Mouse (Mus musculus) spleen, postnatal 0 days (tissue): ENCODE measurements around the gene Myo5c. TPM values are rescaled to one million over a fixed set of nuclear protein-coding genes. Genes with fewer than 3 reads are reported as not detected.

Experiments used
- polyA plus RNA-seq: library from polyadenylated mRNA; unstranded; fragments of >200 nt; fragmentation: Nextera tagmentation; extraction: Ambion mirVana; gene quantifications from 2 replicates; pipeline ENCODE4 v1.2.1, GENCODE M21; 2015

Myo5c gene
- 0.02 and 0.08 TPM in 2 replicates for polyA plus RNA-seq

GRCm38 (mm10) chr9:75231841-75232746 lies at the start of gene Myo5c:
Gene Myo5c (plus strand): TSS chr9:75232020.

GRCm38 (mm10) chr9:75306126-75306898 lies 74.5 kb downstream of the Myo5c start, which contains the start of gene Gnb5:
Gene Gnb5 (plus strand): TSS chr9:75306288.

GRCm38 (mm10) chr9:75347458-75347857 lies 115.6 kb downstream of the Myo5c start, which contains the start of gene Bcl2l10:
Gene Bcl2l10 (plus strand): TSS chr9:75347758.

Other genes with a start within 250 kb of the Myo5c start
- gene Arpp19, start 194.4 kb upstream of the Myo5c start, polyA plus RNA-seq, result 221 and 233 TPM in 2 replicates
- gene Myo5a, start 161.0 kb upstream of the Myo5c start, polyA plus RNA-seq, result 4.5 and 5.4 TPM in 2 replicates
- gene Gnb5, start 74.3 kb downstream of the Myo5c start, polyA plus RNA-seq, result 3.7 and 4.9 TPM in 2 replicates
- not detected in 2 replicates for gene Bcl2l10, start 115.7 kb downstream of the Myo5c start, polyA plus RNA-seq
- 13.6 and 17.1 TPM in 2 replicates for gene Mapk6, start 178.0 kb downstream of the Myo5c start, polyA plus RNA-seq
- gene Leo1, start 209.5 kb downstream of the Myo5c start, polyA plus RNA-seq, result 17.2 and 17.7 TPM in 2 replicates